Mouse (Mus musculus) liver, embryonic 14 days (tissue): ENCODE data around the gene Krtap4-9. TPM values are rescaled to one million over a fixed set of nuclear protein-coding genes. Genes with fewer than 3 reads are reported as not detected.

Experiments
- polyA plus RNA-seq: library from polyadenylated mRNA; depleted of rRNA; stranded (reverse); fragments of >200 nt; gene quantifications from 2 replicates; pipeline ENCODE4 v1.2.3, GENCODE M21; 2012; rRNA removed

The Krtap4-9 gene
- polyA plus RNA-seq = not detected in 2 replicates

GRCm38 (mm10) chr11:99784900-99785299 is at the start of gene Krtap4-9:
TSS of gene Krtap4-9 (plus strand) at chr11:99785200.

GRCm38 (mm10) chr11:99772813-99773212 is 12.2 kb upstream of the Krtap4-9 start, which contains the start of gene Gm11595:
TSS of gene Gm11595 (minus strand) at chr11:99772913.

DNA sequence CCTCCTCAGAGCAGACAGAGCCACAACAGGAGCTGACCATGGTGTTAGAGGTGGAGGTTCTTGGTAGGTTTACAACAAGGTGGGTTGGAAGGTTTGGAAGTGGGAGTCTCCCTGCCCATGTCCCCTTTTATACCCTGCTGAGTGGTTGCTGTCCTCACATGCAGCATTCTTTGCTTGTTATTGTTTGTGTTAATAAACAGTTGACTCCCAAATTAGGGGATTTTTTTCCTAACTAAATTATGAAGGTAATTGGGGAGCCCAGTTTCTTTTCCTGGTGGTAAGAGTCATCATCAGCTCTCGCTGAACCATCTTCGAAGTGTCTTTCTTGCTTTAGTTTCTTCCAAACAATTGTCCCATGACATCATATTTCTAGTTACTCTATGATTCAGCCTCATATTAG is 4.4 kb upstream of the Krtap4-9 start, which contains the start of gene Krtap4-8:
TSS of gene Krtap4-8 (minus strand) at position 101 of the 400 bp plus-strand sequence.

DNA sequence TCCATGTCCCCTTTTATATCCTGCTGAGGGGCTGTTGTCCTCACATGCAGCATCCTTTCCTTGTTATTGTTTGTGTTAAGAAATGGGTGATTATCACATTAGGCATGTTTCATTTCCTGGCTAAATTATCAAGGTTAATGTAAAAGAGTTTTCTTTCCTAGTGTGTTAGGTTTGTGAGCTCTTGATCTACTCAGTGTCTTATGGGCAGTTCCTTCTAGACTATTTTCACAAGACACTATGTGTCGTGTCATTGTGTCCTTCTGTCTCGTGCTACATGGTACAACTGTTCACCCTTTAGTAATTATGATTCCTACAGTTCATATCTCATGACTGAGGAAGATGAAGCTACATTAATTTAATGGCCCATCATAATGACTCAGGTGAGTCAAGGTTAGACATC is 8.4 kb downstream of the Krtap4-9 start, which contains the start of gene Gm11596:
TSS of gene Gm11596 (minus strand) at position 101 of the 400 bp plus-strand sequence.

DNA sequence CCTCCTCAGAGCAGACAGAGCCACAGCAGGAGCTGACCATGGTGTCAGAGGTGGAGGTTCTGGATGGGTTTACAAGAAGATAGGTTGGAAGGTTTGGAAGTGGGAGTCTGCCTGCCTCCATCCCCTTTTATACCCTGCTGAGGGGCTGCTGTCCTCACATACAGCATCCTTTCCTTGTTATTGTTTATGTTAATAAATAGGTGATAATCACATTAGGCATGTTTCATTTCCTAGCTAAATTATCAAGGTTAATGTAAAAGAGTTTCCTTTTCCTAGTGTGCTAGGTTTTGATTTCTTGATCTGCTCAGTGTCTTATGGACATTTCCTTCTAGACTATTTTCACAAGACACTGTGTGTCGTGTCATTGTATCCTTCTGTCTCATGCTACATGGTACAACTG is 13.8 kb downstream of the Krtap4-9 start, which contains the start of gene Gm11569:
TSS of gene Gm11569 (minus strand) at position 101 of the 400 bp plus-strand sequence.

GRCm38 (mm10) chr11:99804346-99804745 is 19.3 kb downstream of the Krtap4-9 start, which contains the start of gene Gm11554:
TSS of gene Gm11554 (minus strand) at chr11:99804446.

GRCm38 (mm10) chr11:99809792-99810191 is 24.8 kb downstream of the Krtap4-9 start, which contains the start of gene Krtap4-13:
TSS of gene Krtap4-13 (minus strand) at chr11:99809892.

GRCm38 (mm10) chr11:99815566-99815965 is 30.6 kb downstream of the Krtap4-9 start, which contains the start of gene Gm11564:
TSS of gene Gm11564 (minus strand) at chr11:99815666.

Other genes starting within 250 kb of the Krtap4-9 start
- not detected in 2 replicates for gene Krt40, start 242.0 kb upstream of the Krtap4-9 start, polyA plus RNA-seq
- gene Krtap3-3, start 234.3 kb upstream of the Krtap4-9 start, polyA plus RNA-seq = not detected in 2 replicates
- not detected in 2 replicates for gene Krtap3-2, start 228.3 kb upstream of the Krtap4-9 start, polyA plus RNA-seq
- not detected in 2 replicates for gene Gm11939, start 225.7 kb upstream of the Krtap4-9 start, polyA plus RNA-seq
- gene Krtap3-1, start 218.6 kb upstream of the Krtap4-9 start, polyA plus RNA-seq = not detected in 2 replicates
- gene Krtap1-5, start 204.2 kb upstream of the Krtap4-9 start, polyA plus RNA-seq = not detected in 2 replicates
- gene Krtap1-4, start 201.5 kb upstream of the Krtap4-9 start, polyA plus RNA-seq = not detected in 2 replicates
- not detected in 2 replicates for gene Krtap1-3, start 193.9 kb upstream of the Krtap4-9 start, polyA plus RNA-seq
- gene Krtap9-3, start 187.1 kb upstream of the Krtap4-9 start, polyA plus RNA-seq = not detected in 2 replicates
- gene Gm11938, start 181.9 kb upstream of the Krtap4-9 start, polyA plus RNA-seq = not detected in 2 replicates
- not detected in 2 replicates for gene Gm11937, start 175.0 kb upstream of the Krtap4-9 start, polyA plus RNA-seq
- gene Krtap2-4, start 170.4 kb upstream of the Krtap4-9 start, polyA plus RNA-seq = not detected in 2 replicates
- gene Gm11562, start 164.8 kb upstream of the Krtap4-9 start, polyA plus RNA-seq = not detected in 2 replicates
- not detected in 2 replicates for gene Krtap4-1, start 157.0 kb upstream of the Krtap4-9 start, polyA plus RNA-seq
- not detected in 2 replicates for gene Krtap4-2, start 150.1 kb upstream of the Krtap4-9 start, polyA plus RNA-seq
- not detected in 2 replicates for gene Krtap4-7, start 141.1 kb upstream of the Krtap4-9 start, polyA plus RNA-seq
- not detected in 2 replicates for gene Gm11555, start 135.0 kb upstream of the Krtap4-9 start, polyA plus RNA-seq
- gene Gm11563, start 126.2 kb upstream of the Krtap4-9 start, polyA plus RNA-seq = not detected in 2 replicates
- gene Krtap4-6, start 119.2 kb upstream of the Krtap4-9 start, polyA plus RNA-seq = not detected in 2 replicates
- not detected in 2 replicates for gene Gm14190, start 94.5 kb upstream of the Krtap4-9 start, polyA plus RNA-seq
- not detected in 2 replicates for gene Gm14180, start 50.9 kb upstream of the Krtap4-9 start, polyA plus RNA-seq
- not detected in 2 replicates for gene Gm11595, start 12.3 kb upstream of the Krtap4-9 start, polyA plus RNA-seq
- not detected in 2 replicates for gene Krtap4-8, start 4.5 kb upstream of the Krtap4-9 start, polyA plus RNA-seq
- not detected in 2 replicates for gene Gm11596, start 8.3 kb downstream of the Krtap4-9 start, polyA plus RNA-seq
- not detected in 2 replicates for gene Gm11569, start 13.7 kb downstream of the Krtap4-9 start, polyA plus RNA-seq
- not detected in 2 replicates for gene Gm11554, start 19.2 kb downstream of the Krtap4-9 start, polyA plus RNA-seq
- not detected in 2 replicates for gene Krtap4-13, start 24.7 kb downstream of the Krtap4-9 start, polyA plus RNA-seq
- not detected in 2 replicates for gene Gm11564, start 30.5 kb downstream of the Krtap4-9 start, polyA plus RNA-seq
- gene 2300003K06Rik, start 52.9 kb downstream of the Krtap4-9 start, polyA plus RNA-seq = not detected in 2 replicates
- 0.09 and 0.10 TPM in 2 replicates for gene Krtap4-16, start 66.4 kb downstream of the Krtap4-9 start, polyA plus RNA-seq
- not detected in 2 replicates for gene Gm11568, start 72.7 kb downstream of the Krtap4-9 start, polyA plus RNA-seq
- gene Gm11559, start 79.3 kb downstream of the Krtap4-9 start, polyA plus RNA-seq = not detected in 2 replicates
- gene Krtap9-1, start 88.2 kb downstream of the Krtap4-9 start, polyA plus RNA-seq = not detected in 2 replicates
- not detected in 2 replicates for gene Gm11567, start 94.0 kb downstream of the Krtap4-9 start, polyA plus RNA-seq
- not detected in 2 replicates for gene Krtap31-1, start 122.7 kb downstream of the Krtap4-9 start, polyA plus RNA-seq
- not detected in 2 replicates for gene Gm11565, start 129.6 kb downstream of the Krtap4-9 start, polyA plus RNA-seq
- not detected in 2 replicates for gene Krtap31-2, start 151.1 kb downstream of the Krtap4-9 start, polyA plus RNA-seq
- gene Krtap9-5, start 163.3 kb downstream of the Krtap4-9 start, polyA plus RNA-seq = not detected in 2 replicates
- gene Krtap29-1, start 193.9 kb downstream of the Krtap4-9 start, polyA plus RNA-seq = not detected in 2 replicates
- gene Krtap16-1, start 201.4 kb downstream of the Krtap4-9 start, polyA plus RNA-seq = not detected in 2 replicates
- not detected in 2 replicates for gene Krtap17-1, start 208.8 kb downstream of the Krtap4-9 start, polyA plus RNA-seq
- not detected in 2 replicates for gene Krt33a, start 231.0 kb downstream of the Krtap4-9 start, polyA plus RNA-seq
- not detected in 2 replicates for gene Krt33b, start 244.7 kb downstream of the Krtap4-9 start, polyA plus RNA-seq